Mouse (Mus musculus) layer of hippocampus, postnatal 10 days (tissue): ENCODE results near the gene Hspb6. TPM values are rescaled to one million over a fixed set of nuclear protein-coding genes. Genes with fewer than 3 reads are reported as not detected.
A peak's percentile ranks its signal among the peaks of the same experiment; 100 is the strongest.

ENCODE experiments used
- DNase-seq, 2 experiments: peaks; one replicate each; pipeline ENCODE4 v3.0.0; 2021; ENCODE audit warnings: low spot score in 2 of 2
- total RNA-seq, 2 experiments: library from RNA; stranded (reverse); gene quantifications; 2 replicates each; pipeline ENCODE4 v1.2.3; 2021

The Hspb6 gene
- total RNA-seq, 2 experiments from 2014 or later: 5.3 to 5.6 TPM

- no peak for DNase-seq
Observed at GRCm38 (mm10) chr7:30586455-30587020, 34.6 kb downstream of the Hspb6 start.

GRCm38 (mm10) chr7:30587842-30588667 lies 36.1 kb downstream of the Hspb6 start:
- DNase-seq: peak; percentile 65 to 72

GRCm38 (mm10) chr7:30588676-30589434 lies 36.9 kb downstream of the Hspb6 start, which contains the start of gene Kmt2b:
TSS of gene Kmt2b (minus strand) at chr7:30588726.
- peak; percentile 93 to 96 for DNase-seq

GRCm38 (mm10) chr7:30589435-30590301 lies 37.7 kb downstream of the Hspb6 start:
- peak; percentile 90 to 93 for DNase-seq

- no peak for DNase-seq
Observed at GRCm38 (mm10) chr7:30590927-30591604, 39.1 kb downstream of the Hspb6 start.

- no peak for DNase-seq
Observed at GRCm38 (mm10) chr7:30591605-30591951, 39.6 kb downstream of the Hspb6 start.

GRCm38 (mm10) chr7:30592772-30593423 lies 40.9 kb downstream of the Hspb6 start:
- no peak for DNase-seq

GRCm38 (mm10) chr7:30593579-30594509 lies 41.9 kb downstream of the Hspb6 start:
- no peak for DNase-seq

GRCm38 (mm10) chr7:30594510-30595024 lies 42.6 kb downstream of the Hspb6 start:
- DNase-seq: no peak

GRCm38 (mm10) chr7:30596093-30596492 lies 44.1 kb downstream of the Hspb6 start:
- no peak for DNase-seq

- no peak for DNase-seq
Observed at GRCm38 (mm10) chr7:30596811-30597210, 44.8 kb downstream of the Hspb6 start.

GRCm38 (mm10) chr7:30598786-30599185 lies 46.8 kb downstream of the Hspb6 start, which contains the start of gene Zbtb32:
TSS of gene Zbtb32 (minus strand) at chr7:30598909.
- no peak for DNase-seq

GRCm38 (mm10) chr7:30599933-30600353 lies 48.0 kb downstream of the Hspb6 start:
- DNase-seq: peak; percentile 89 to 92

GRCm38 (mm10) chr7:30600651-30601050 lies 48.7 kb downstream of the Hspb6 start:
- no peak for DNase-seq

- no peak for DNase-seq
Observed at GRCm38 (mm10) chr7:30602583-30602982, 50.6 kb downstream of the Hspb6 start.

- DNase-seq: no peak
Observed at GRCm38 (mm10) chr7:30604424-30604823, 52.4 kb downstream of the Hspb6 start.

- DNase-seq: no peak
Observed at GRCm38 (mm10) chr7:30604944-30605343, 53.0 kb downstream of the Hspb6 start.
